Comparison of ENCODE assay signal across 7 mouse cellular contexts in genomic region chr6:127374464-127375143, GRCm38 (mm10).
DNase-seq lines count a peak whose midpoint lies in the region; ATAC-seq and TF ChIP-seq lines count a peak whose summit lies in the region.

No protein-coding gene starts in this region.

- no peak for DNase-seq in midbrain, embryonic 10.5 days (ENCODE audit: low spot score)
- DNase-seq in midbrain, embryonic 11.5 days (ENCODE audit: low spot score, missing footprints) = no peak
- DNase-seq in brain, embryonic 14.5 days (ENCODE audit: low read depth) = peak; percentile 55
- peak; percentile 8 for DNase-seq in heart, adult 8-10 months (ENCODE audit: low spot score)
- DNase-seq in layer of hippocampus, postnatal 25 days (ENCODE audit: extremely low spot score in 1 of 2, low spot score in 1 of 2) = no peak

- TF ChIP-seq CTCF in brain, embryonic 14.5 days (IDR thresholded peaks at IDR 0.05; ENCODE audit: borderline replicate concordance, extremely low read depth, insufficient read depth, insufficient read length) = no peak

- no peaks in the 10 kb centered on the region for H3K9me3 ChIP-seq in midbrain, embryonic 10.5 days (replicated peaks)
- H3K9me3 ChIP-seq in midbrain, embryonic 11.5 days (ENCODE audit: control insufficient read depth, low read length) = no peaks in the 10 kb centered on the region

- 80% methylated on average over 12 of the region's 12 CpGs for WGBS in midbrain, embryonic 10.5 days
- WGBS in midbrain, embryonic 11.5 days = 67% methylated on average over 12 of the region's 12 CpGs

- no peak overlapping the region for H3K4me3 ChIP-seq in midbrain, embryonic 10.5 days
- H3K4me3 ChIP-seq in midbrain, embryonic 11.5 days (ENCODE audit: low read depth, low read length) = no peak overlapping the region

- peaks cover 62% of the 10 kb centered on the region for H3K4me1 ChIP-seq in midbrain, embryonic 10.5 days
- peaks cover 10% of the 10 kb centered on the region for H3K4me1 ChIP-seq in midbrain, embryonic 11.5 days (ENCODE audit: control insufficient read depth, insufficient read depth, low read length)

- H3K9ac ChIP-seq in midbrain, embryonic 11.5 days (ENCODE audit: low read length) = no peak overlapping the region

- peak overlapping the region; percentile 14; the same call in 1 of the 2 replicates for H3K27ac ChIP-seq in midbrain, embryonic 10.5 days (replicated peaks)
- no peak overlapping the region for H3K27ac ChIP-seq in midbrain, embryonic 11.5 days (ENCODE audit: low read depth, low read length)

- no peak overlapping the region for H3K4me2 ChIP-seq in midbrain, embryonic 11.5 days

- TF ChIP-seq POLR2A in brain, embryonic 14.5 days (IDR thresholded peaks at IDR 0.05; ENCODE audit: borderline replicate concordance, extremely low read depth, insufficient read depth, insufficient read length, poor library complexity, severe bottlenecking) = no peak

- H3K36me3 ChIP-seq in midbrain, embryonic 10.5 days = no peaks in the 10 kb centered on the region
- H3K36me3 ChIP-seq in midbrain, embryonic 11.5 days (ENCODE audit: control insufficient read depth, insufficient read depth, low read length) = no peaks in the 10 kb centered on the region

- H3K27me3 ChIP-seq in midbrain, embryonic 10.5 days (ENCODE audit: low read depth, poor library complexity, severe bottlenecking) = peaks cover 43% of the 10 kb centered on the region
- no peaks in the 10 kb centered on the region for H3K27me3 ChIP-seq in midbrain, embryonic 11.5 days (ENCODE audit: control insufficient read depth, insufficient read depth, low read length)

- ATAC-seq in midbrain, embryonic 11.5 days (ENCODE audit: low FRiP score) = no peak
- ATAC-seq in megakaryocyte progenitor cell, adult 5-6 weeks (replicated peaks; ENCODE audit: poor library complexity) = peak; percentile 22; the same call in 1 of the 2 replicates
- ATAC-seq in monocyte, adult 5-6 weeks (replicated peaks; ENCODE audit: insufficient number of reproducible peaks, low FRiP score, low TSS enrichment, poor library complexity, severe bottlenecking) = no peak

Comparison
In these comparisons a context has a peak if more than half of its experiments do, and no peak if none do; other contexts are left out.
1. DNase-seq: peak in brain, embryonic 14.5 days (single experiment) and heart, adult 8-10 months (single experiment); none in midbrain, embryonic 10.5 days (single experiment), midbrain, embryonic 11.5 days (single experiment) and layer of hippocampus, postnatal 25 days (0 of 2).